Mouse (Mus musculus): ENCODE results near the gene Tex11. TPM values are rescaled to one million over a fixed set of nuclear protein-coding genes. Genes with fewer than 3 reads are reported as not detected.

Gene Tex11
- polyA plus RNA-seq, 1 experiment from 2014 or later: 0.11 TPM

DNA sequence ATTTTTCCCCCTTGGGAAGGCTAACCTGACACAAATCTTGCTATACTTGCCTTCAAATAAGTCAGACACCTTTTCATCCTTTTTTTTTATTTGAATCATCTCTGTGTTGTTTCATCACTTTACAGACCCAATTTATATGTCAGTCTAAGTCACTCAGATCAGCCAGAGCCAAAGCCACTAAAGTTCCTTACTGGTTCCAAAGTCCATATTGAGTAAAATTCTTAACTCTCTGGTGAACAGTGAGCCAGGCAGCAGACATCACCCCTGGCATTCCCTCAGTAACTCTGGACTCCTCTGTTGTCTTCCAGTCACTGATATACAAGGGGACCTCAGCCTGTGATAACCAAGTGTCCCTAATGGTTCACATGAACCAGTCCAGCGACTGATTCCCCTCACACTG, 233.9 kb downstream of the Tex11 start:
- Histone ChIP-seq H3K9me3 (replicated peaks; ENCODE audit: control insufficient read depth, low read length, poor library complexity, severe bottlenecking) (no peaks in the 10 kb centered on the region), H3K4me1 (ENCODE audit: control insufficient read depth, insufficient read depth, low read length) (no peaks in the 10 kb centered on the region), H3K4me2 (ENCODE audit: low read length) (no peak overlapping the region), H3K27me3 (ENCODE audit: control insufficient read depth, insufficient read depth, low read depth, low read length) (no peaks in the 10 kb centered on the region), H3K9ac (ENCODE audit: low read depth, low read length) (no peak overlapping the region), H3K27ac (ENCODE audit: low read length) (no peak overlapping the region), H3K4me3 (ENCODE audit: low read depth, low read length) (no peak overlapping the region), H3K36me3 (ENCODE audit: control insufficient read depth, insufficient read depth, low read length) (no peaks in the 10 kb centered on the region)
- no peak for ATAC-seq
- 75% methylated on average over 1 of the region's 1 CpGs for WGBS

DNA sequence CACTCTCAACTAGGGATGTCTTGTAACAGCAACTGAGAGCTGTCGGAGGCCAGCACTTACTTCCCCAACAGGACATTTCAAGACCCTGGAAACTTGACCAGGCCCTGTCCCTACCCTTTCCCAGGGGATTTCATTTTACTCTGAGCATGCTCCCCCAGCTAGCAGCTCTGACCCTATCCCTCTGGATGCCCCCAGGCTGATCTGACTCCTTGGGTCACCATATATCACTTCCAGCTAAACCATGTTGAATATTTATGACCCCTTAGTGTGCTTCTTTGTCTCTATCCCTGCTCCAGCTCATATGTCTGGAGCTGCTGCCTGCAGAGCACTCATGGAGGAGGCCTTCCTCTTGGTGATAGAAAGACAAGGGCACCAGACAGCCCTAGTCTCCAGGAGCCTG, 238.3 kb downstream of the Tex11 start:
- 75% methylated on average over 1 of the region's 1 CpGs for WGBS
- Histone ChIP-seq H3K27ac (ENCODE audit: low read length) (no peak overlapping the region), H3K4me1 (ENCODE audit: control insufficient read depth, insufficient read depth, low read length) (no peaks in the 10 kb centered on the region), H3K4me2 (ENCODE audit: low read length) (no peak overlapping the region), H3K9me3 (replicated peaks; ENCODE audit: control insufficient read depth, low read length, poor library complexity, severe bottlenecking) (no peaks in the 10 kb centered on the region), H3K4me3 (ENCODE audit: low read depth, low read length) (no peak overlapping the region), H3K9ac (ENCODE audit: low read depth, low read length) (no peak overlapping the region), H3K36me3 (ENCODE audit: control insufficient read depth, insufficient read depth, low read length) (no peaks in the 10 kb centered on the region), H3K27me3 (ENCODE audit: control insufficient read depth, insufficient read depth, low read depth, low read length) (no peaks in the 10 kb centered on the region)
- no peak for ATAC-seq

DNA sequence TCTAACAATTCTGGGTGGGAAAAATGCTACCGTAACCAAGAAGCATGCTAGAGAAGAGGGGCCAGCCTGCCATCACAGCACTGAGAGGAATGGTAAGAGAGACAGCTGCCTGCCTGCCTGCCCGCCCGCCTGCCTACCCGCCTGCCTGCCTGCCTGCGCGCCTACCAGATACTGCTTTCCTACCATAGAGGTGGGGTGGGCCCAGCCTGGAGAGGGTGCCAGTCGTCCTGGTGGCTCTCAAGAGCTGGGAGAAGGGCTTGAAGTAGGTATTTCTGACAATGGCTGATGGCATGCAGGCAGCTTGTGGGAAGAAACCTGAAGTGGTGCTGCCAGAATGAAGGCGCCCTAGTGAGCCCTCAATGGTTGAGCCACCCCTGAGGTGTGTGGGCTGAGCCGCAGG, 240.8 kb downstream of the Tex11 start:
- no peak for ATAC-seq
- Histone ChIP-seq H3K27ac (ENCODE audit: low read length) (no peak overlapping the region), H3K4me1 (ENCODE audit: control insufficient read depth, insufficient read depth, low read length) (no peaks in the 10 kb centered on the region), H3K27me3 (ENCODE audit: control insufficient read depth, insufficient read depth, low read depth, low read length) (no peaks in the 10 kb centered on the region), H3K4me3 (ENCODE audit: low read depth, low read length) (no peak overlapping the region), H3K9ac (ENCODE audit: low read depth, low read length) (no peak overlapping the region), H3K36me3 (ENCODE audit: control insufficient read depth, insufficient read depth, low read length) (no peaks in the 10 kb centered on the region), H3K9me3 (replicated peaks; ENCODE audit: control insufficient read depth, low read length, poor library complexity, severe bottlenecking) (no peaks in the 10 kb centered on the region), H3K4me2 (ENCODE audit: low read length) (no peak overlapping the region)
- WGBS: 94% methylated on average over 9 of the region's 9 CpGs

DNA sequence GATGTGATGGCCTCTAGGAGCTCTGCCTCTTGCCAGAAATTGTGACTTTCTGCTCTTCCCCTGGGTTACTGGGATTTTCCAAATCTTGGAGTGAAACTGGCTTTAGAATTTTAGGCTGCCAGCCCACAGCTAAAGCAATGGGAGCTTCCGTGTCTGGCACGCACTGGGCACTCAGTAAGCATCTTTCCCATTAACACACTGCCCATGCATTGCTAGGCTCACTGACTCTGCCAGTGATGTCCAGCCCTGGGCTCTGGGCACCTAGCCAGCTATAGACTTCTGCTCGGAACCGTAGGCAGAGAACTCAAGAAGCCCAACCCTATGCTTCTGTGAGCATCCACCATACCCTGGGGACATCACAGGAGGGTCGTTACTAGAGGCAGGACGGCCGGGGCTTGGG, 243.7 kb downstream of the Tex11 start:
- no peaks in the 10 kb centered on the region for H3K36me3 ChIP-seq (ENCODE audit: control insufficient read depth, insufficient read depth, low read length)
- H3K27ac ChIP-seq (ENCODE audit: low read length): no peak overlapping the region
- H3K4me1 ChIP-seq (ENCODE audit: control insufficient read depth, insufficient read depth, low read length): no peaks in the 10 kb centered on the region
- no peak for ATAC-seq
- H3K27me3 ChIP-seq (ENCODE audit: control insufficient read depth, insufficient read depth, low read depth, low read length): no peaks in the 10 kb centered on the region
- no peak overlapping the region for H3K9ac ChIP-seq (ENCODE audit: low read depth, low read length)
- 87% methylated on average over 7 of the region's 7 CpGs for WGBS
- H3K4me3 ChIP-seq (ENCODE audit: low read depth, low read length): no peak overlapping the region
- no peaks in the 10 kb centered on the region for H3K9me3 ChIP-seq (replicated peaks; ENCODE audit: control insufficient read depth, low read length, poor library complexity, severe bottlenecking)
- no peak overlapping the region for H3K4me2 ChIP-seq (ENCODE audit: low read length)

DNA sequence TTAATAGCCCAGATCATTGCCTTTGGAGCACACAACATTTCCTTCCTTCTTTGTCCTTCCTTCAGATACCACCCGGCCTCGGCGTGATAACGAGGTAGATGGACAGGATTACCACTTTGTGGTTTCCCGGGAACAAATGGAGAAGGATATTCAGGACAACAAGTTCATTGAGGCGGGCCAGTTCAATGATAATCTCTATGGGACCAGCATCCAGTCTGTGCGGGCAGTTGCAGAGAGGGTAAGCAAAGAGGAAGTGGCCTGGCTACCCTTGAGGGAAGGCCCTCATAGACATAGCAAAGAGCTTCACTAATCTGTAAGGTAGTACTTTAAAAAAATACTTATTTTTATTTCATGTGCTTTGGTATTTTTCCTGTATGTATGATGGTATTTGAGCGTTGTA, 245.3 kb downstream of the Tex11 start:
- 88% methylated on average over 8 of the region's 8 CpGs for whole genome bisulfite sequencing
- no peaks in the 10 kb centered on the region for H3K9me3 ChIP-seq (replicated peaks; ENCODE audit: control insufficient read depth, low read length, poor library complexity, severe bottlenecking)
- no peaks in the 10 kb centered on the region for H3K4me1 ChIP-seq (ENCODE audit: control insufficient read depth, insufficient read depth, low read length)
- H3K4me3 ChIP-seq (ENCODE audit: low read depth, low read length): no peak overlapping the region
- H3K9ac ChIP-seq (ENCODE audit: low read depth, low read length): no peak overlapping the region
- H3K27me3 ChIP-seq (ENCODE audit: control insufficient read depth, insufficient read depth, low read depth, low read length): no peaks in the 10 kb centered on the region
- H3K27ac ChIP-seq (ENCODE audit: low read length): no peak overlapping the region
- no peak for ATAC-seq
- H3K36me3 ChIP-seq (ENCODE audit: control insufficient read depth, insufficient read depth, low read length): 0 out of 2 replicates have a peak, but pooled peaks cover 2% of the 10 kb centered on the region
- no peak overlapping the region for H3K4me2 ChIP-seq (ENCODE audit: low read length)

DNA sequence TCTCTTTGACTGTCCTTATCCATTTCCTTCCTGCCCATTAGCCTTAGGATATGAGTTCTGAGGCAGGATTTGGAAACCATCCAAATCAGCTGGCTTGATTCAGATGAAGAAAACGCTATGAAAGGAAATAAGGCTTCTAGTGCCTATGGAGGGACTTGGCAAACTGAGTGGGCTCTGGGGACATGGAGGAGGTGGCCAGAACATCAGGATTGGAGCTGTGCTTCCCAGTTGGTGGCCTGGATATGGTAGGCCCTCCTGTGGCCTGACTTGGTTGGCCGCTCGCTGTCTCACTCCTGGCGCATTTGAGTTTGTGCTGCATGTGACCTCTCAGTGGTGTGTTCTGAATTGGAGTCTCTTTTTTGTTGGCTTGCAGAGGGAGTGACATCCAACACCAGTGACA, 248.3 kb downstream of the Tex11 start:
- Histone ChIP-seq H3K27me3 (ENCODE audit: control insufficient read depth, insufficient read depth, low read depth, low read length) (no peaks in the 10 kb centered on the region), H3K4me2 (ENCODE audit: low read length) (no peak overlapping the region), H3K4me1 (ENCODE audit: control insufficient read depth, insufficient read depth, low read length) (no peaks in the 10 kb centered on the region), H3K27ac (ENCODE audit: low read length) (no peak overlapping the region), H3K9me3 (replicated peaks; ENCODE audit: control insufficient read depth, low read length, poor library complexity, severe bottlenecking) (no peaks in the 10 kb centered on the region), H3K36me3 (ENCODE audit: control insufficient read depth, insufficient read depth, low read length) (0 out of 2 replicates have a peak, but pooled peaks cover 3% of the 10 kb centered on the region), H3K4me3 (ENCODE audit: low read depth, low read length) (no peak overlapping the region), H3K9ac (ENCODE audit: low read depth, low read length) (no peak overlapping the region)
- no peak for ATAC-seq
- WGBS: 89% methylated on average over 4 of the region's 4 CpGs

DNA sequence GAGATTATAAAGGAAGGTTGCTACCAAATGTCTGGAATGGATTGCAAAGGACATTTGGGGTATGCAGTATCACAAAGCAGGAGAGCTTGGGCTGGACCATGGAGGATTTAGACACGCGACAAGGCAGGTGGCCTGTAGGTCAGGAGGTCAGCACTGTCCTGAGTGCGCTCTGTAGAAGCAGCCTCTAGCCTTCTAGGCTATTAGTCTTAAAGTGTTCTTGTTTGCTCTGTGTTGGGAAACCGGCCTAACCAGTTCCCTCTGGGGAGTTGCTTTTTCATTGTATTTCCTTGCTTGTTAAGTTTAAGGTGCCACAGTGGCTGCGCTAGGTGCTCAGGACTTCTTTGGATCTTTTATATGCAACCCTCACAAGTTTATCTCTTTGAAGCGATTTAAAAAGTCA, 257.4 kb downstream of the Tex11 start:
- Histone ChIP-seq H3K27ac (ENCODE audit: low read length) (no peak overlapping the region), H3K4me2 (ENCODE audit: low read length) (no peak overlapping the region), H3K9ac (ENCODE audit: low read depth, low read length) (no peak overlapping the region), H3K4me1 (ENCODE audit: control insufficient read depth, insufficient read depth, low read length) (no peaks in the 10 kb centered on the region), H3K27me3 (ENCODE audit: control insufficient read depth, insufficient read depth, low read depth, low read length) (no peaks in the 10 kb centered on the region), H3K9me3 (replicated peaks; ENCODE audit: control insufficient read depth, low read length, poor library complexity, severe bottlenecking) (no peaks in the 10 kb centered on the region), H3K36me3 (ENCODE audit: control insufficient read depth, insufficient read depth, low read length) (no peaks in the 10 kb centered on the region), H3K4me3 (ENCODE audit: low read depth, low read length) (no peak overlapping the region)
- 79% methylated on average over 6 of the region's 6 CpGs for WGBS
- no peak for ATAC-seq

DNA sequence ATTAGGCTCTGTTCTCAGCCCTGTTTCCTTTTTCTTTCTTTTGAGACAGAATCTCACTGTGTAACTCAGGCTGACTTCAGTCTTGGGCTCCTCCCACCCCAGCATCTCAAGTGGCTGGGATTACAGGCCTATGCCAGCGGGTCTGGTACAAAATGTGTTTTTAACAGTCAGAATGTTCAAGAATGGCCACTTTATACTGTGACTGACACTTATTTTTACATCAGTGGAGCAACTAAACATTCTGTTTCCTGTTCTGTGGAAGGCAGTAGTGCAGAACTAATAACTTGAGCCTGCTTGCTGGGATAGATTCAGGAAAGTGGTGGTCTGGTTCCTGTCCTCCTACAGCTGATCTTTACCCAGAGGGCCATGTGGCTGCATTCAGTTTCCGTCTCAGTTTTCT, 258.8 kb downstream of the Tex11 start:
- 44% methylated on average over 2 of the region's 2 CpGs for WGBS
- Histone ChIP-seq H3K9ac (ENCODE audit: low read depth, low read length) (no peak overlapping the region), H3K27me3 (ENCODE audit: control insufficient read depth, insufficient read depth, low read depth, low read length) (no peaks in the 10 kb centered on the region), H3K36me3 (ENCODE audit: control insufficient read depth, insufficient read depth, low read length) (no peaks in the 10 kb centered on the region), H3K4me3 (ENCODE audit: low read depth, low read length) (no peak overlapping the region), H3K4me1 (ENCODE audit: control insufficient read depth, insufficient read depth, low read length) (no peaks in the 10 kb centered on the region), H3K4me2 (ENCODE audit: low read length) (no peak overlapping the region), H3K9me3 (replicated peaks; ENCODE audit: control insufficient read depth, low read length, poor library complexity, severe bottlenecking) (no peaks in the 10 kb centered on the region), H3K27ac (ENCODE audit: low read length) (no peak overlapping the region)
- no peak for ATAC-seq

DNA sequence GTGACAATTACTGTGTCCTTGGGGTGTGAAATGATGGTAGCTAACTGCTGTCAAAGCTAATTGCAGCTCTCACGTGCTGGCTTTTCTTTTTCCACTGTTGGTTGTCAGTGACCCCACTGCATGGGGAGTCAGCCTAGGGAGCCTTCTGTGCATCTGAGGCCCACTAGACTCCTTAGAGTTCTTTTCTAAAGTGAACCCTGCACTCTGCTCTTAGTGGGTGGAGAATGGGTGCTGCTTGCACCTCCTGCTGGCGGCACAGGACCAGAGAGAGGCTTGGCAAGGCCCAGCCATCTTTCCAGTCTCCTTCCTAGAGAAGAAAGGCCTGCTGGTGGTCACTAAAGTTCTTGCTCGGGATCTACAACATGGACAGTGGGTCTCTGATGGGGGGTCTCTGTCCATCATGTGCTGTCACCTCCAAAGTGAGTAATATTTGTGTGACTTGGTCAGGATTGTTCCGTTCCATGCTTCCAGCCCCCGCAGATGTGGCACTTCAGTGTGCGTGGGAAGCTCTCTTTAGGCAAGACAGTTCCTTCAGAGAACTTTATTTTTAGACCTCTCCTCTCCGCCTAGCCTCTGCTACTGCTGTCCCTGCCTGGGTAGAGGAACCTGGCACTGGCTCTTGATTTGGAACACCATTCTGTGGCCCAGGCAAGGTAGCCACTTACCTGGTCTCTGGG, 261.5 kb downstream of the Tex11 start:
- Histone ChIP-seq H3K4me1 (ENCODE audit: control insufficient read depth, insufficient read depth, low read length) (no peaks in the 10 kb centered on the region), H3K9ac (ENCODE audit: low read depth, low read length) (no peak overlapping the region), H3K36me3 (ENCODE audit: control insufficient read depth, insufficient read depth, low read length) (no peaks in the 10 kb centered on the region), H3K9me3 (replicated peaks; ENCODE audit: control insufficient read depth, low read length, poor library complexity, severe bottlenecking) (no peaks in the 10 kb centered on the region), H3K27ac (ENCODE audit: low read length) (no peak overlapping the region), H3K27me3 (ENCODE audit: control insufficient read depth, insufficient read depth, low read depth, low read length) (no peaks in the 10 kb centered on the region), H3K4me3 (ENCODE audit: low read depth, low read length) (no peak overlapping the region), H3K4me2 (ENCODE audit: low read length) (no peak overlapping the region)
- ATAC-seq: no peak
- WGBS: 75% methylated on average over 7 of the region's 7 CpGs
